Mouse (Mus musculus) CH12.LX (cell line): Measurements from ENCODE around the gene Chuk.

Source experiments
- CTCF ChIP-seq, 2 experiments: IDR thresholded peaks in 1 of 2; conservative IDR thresholded peaks in 1 of 2; 2 replicates each; pipeline ENCODE4 v1.5.1; 2011 to 2012; ENCODE audit warnings: low read depth in 2 of 2, low read length in 2 of 2, improper control_type of control experiment in 1 of 2, inconsistent platforms in 1 of 2, mild to moderate bottlenecking in 1 of 2, moderate library complexity in 1 of 2
- EP300 ChIP-seq: IDR thresholded peaks from 2 replicates; pipeline ENCODE4 v1.6.1; 2011; ENCODE audit warnings: low read length, improper control_type of control experiment
- MAFK ChIP-seq: IDR thresholded peaks from 2 replicates; pipeline ENCODE4 v1.6.1; 2011; ENCODE audit warnings: low read length, improper control_type of control experiment; ENCODE audit not compliant: insufficient replicate concordance
- POLR2A ChIP-seq: IDR thresholded peaks from 2 replicates; pipeline ENCODE4 v1.6.1; 2011; ENCODE audit warnings: low read depth, mild to moderate bottlenecking, improper control_type of control experiment, low read length
- POLR2AphosphoS2 ChIP-seq: IDR thresholded peaks from 2 replicates; pipeline ENCODE4 v1.6.1; 2011; ENCODE audit warnings: low read depth, low read length, improper control_type of control experiment

GRCm38 (mm10) chr19:44024921-44025585 is 82.2 kb downstream of the Chuk start:
- no peak for TF ChIP-seq POLR2AphosphoS2
- TF ChIP-seq CTCF (conservative IDR thresholded peaks at IDR 0.05 in 1 of 2, IDR thresholded peaks at IDR 0.05 in 1 of 2; ENCODE audit: low read depth in 2 of 2, low read length in 2 of 2) = no peak
- no peak for TF ChIP-seq MAFK
- no peak for TF ChIP-seq POLR2A
- TF ChIP-seq EP300 = no peak
